Mouse (Mus musculus) Muller cell, postnatal 12 days (primary cell): ENCODE results near the gene Gm5483.
"Not testable (repeated sequence)": the region's sequence is repeated elsewhere in the genome, so short reads cannot be mapped to it uniquely, and the experiment has no call there.

ENCODE experiments used
- DNase-seq: peaks from one replicate; pipeline ENCODE4 v3.0.0-alpha.2; 2015; ENCODE audit errors: inconsistent ontology term

Gm5483 gene

DNA sequence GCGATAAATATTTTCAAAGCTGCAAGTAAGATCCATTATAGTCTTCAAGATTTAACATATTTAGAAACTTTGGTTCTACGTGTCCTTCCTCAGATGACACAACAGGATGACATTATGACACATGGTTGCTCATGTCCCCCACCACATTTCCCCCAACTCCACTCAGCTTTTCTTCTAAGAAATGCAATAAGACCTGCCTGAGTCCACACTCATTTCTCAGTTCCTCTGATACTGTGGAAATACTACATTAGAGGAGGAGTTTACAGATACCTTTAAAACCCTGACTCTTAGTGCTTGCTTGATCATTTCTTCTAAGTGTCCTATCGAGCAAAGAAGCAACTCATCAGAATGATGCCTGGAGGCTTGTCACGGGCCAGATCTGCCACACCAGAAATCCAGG, at the start of gene Gm5483:
Gene Gm5483, plus strand, starts transcription at position 301 of the 400 bp plus-strand sequence.
- DNase-seq = not testable (repeated sequence)

DNA sequence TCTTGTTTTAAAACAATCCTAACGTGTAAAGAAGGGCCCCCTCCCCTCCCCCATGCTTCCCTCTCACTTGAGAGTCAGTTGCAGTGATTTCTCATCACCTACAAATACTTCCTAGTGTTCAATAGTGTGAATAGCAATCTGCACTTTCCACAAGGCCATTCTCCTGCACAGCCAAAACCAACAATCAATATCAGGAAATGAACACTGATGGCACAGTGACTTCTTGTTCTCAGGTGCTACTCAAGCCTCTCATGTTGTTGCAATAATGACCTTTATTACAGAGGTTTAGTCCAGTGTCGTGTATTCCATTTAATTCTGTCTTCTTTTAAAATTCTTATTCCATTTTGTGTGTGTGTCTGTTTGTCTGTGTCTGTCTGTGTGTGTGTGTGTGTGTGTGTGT, 45.8 kb upstream of the Gm5483 start:
- DNase-seq = no peak

DNA sequence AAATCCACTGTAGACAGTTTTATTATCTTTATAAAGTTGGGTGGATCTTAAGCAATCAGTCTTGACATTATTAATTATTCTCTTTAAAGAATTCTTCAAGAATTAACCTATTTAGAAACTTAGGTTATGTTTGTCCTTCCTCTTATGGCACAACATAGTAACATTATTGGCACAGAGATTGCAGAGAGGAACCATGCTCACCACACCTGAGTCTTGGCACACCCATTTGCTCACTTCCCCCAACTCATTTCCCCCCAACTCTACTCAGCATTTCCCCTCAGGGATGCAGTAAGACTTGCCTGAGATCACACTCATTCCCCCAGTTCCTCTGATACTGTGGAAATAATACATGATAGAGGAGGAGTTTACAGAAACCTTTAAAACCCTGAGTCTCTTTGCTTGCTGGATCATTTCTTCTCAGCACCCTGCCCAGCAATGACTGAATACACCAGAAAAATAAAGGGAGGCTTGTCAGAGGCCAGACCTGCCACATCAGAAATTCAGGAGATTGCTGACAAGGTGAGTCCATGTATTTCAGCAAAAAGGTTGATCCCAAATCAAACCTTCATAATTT, 27.5 kb upstream of the Gm5483 start, which contains the start of gene Stfa2l1:
Gene Stfa2l1, plus strand, starts transcription at position 410 of the 574 bp plus-strand sequence.
- DNase-seq = no peak

DNA sequence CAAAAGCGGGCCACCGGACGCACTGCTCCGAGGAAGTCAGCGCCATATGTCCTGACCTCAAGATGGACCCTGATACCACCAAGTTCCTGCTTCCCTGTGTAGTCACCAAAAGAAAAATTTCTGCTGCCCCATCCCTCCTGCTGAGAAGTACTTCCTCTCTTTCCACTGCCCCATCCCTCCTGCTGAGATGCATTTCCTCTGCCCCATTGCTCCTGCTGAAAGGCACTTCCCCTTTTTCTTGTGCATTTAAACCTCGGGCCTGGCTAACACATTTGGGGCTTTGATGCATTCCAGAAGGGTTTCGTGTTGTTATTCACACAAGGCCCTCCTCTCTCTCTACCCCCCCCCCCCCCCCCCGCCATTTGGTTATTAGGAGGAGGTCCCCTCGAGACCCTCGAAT, 16.2 kb upstream of the Gm5483 start:
- not testable (repeated sequence) for DNase-seq

DNA sequence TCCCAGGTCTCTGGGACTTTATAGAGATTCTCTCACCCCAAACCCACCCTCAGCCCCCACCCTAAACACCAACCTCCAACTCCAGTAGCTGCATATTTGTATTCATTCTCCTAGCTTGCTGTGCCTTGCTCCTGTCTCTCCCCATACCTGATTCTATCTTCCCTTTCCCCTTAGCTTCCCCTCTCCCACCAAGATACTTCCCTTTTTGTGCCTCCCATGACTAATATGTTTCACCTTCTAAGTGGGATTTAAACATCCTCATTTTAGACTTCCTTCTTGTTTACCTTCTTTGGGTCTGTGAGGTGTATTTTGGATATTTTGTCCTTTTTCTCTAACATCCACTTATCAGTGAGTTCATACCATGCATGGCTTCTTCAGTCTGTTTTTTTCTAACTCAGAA, 7.9 kb upstream of the Gm5483 start:
- DNase-seq = no peak

DNA sequence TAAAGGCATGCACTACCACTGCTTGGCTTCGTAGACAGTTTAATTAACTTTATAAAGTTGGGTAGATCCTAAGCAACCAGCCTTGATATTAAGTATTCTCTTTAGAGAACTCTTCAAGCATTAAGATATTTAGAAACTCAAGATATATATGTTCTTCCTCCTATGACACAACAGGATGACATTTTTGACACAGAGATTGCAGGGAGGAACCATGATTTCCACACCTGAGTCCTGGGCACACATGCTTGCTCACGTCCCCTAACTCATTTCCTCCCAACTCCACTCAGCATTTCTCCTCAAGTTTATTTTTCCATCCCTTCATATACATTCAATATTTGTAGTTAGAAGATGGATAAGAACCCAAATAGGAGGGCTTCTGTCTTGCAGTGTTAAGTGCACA, 4.1 kb upstream of the Gm5483 start:
- DNase-seq = no peak

DNA sequence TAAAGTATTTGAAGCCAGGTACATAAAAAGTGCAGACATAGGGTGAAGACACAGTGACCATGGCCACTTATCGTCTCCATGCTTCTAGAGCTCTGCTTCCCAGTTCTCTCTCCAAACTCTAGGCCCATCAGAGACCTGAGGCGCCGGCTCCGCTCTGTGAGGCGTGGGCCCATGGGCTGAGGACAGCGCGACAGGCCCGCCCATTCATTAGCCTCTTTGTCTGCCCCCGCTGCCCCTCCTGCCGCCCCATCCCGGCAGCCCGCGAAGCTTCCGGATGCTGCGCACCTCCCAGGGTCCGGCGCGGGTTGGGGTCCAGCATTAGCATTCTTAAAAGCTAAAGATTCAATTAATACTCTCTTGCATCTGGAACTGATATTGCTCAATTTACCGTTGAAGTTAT, 15.2 kb downstream of the Gm5483 start:
- DNase-seq = no peak

DNA sequence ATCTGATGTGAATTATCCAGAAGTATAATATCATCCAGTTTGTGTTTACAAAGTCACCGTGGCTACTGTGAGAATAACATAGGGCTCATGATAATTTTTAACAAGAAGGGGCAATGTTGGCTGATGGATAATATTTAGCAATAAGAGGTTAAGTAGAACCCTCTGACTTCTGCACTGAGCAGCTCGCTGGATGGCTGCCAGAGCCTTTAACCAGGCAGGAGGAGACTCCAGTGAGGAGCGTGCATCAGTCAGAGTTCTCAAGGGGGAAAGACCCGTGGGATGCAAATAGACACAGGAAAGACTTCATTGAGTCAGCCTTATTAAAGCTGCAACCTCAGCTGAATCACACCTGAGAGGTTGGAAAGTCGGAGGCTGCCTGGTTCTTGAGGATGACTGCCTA, 19.8 kb downstream of the Gm5483 start:
- DNase-seq = no peak

DNA sequence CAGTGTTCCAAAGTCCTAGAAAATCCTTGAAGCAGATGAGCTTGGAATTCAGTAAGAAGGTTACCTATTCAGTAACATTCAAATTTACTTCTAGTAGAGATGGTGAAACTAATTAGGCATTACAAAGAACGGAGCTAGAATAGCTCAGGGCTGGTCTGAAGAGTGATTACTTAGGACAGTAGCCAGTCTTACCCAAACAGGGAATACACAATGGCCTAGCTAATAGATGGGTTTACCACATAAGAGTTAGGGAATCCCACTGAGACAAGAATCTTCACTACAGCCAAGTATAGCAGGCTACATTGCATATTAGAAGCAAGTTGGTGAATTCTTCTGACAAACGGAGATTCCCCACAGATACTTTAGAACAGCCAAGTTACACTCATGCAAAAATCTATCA, 21.7 kb downstream of the Gm5483 start:
- DNase-seq = peak; percentile 35

DNA sequence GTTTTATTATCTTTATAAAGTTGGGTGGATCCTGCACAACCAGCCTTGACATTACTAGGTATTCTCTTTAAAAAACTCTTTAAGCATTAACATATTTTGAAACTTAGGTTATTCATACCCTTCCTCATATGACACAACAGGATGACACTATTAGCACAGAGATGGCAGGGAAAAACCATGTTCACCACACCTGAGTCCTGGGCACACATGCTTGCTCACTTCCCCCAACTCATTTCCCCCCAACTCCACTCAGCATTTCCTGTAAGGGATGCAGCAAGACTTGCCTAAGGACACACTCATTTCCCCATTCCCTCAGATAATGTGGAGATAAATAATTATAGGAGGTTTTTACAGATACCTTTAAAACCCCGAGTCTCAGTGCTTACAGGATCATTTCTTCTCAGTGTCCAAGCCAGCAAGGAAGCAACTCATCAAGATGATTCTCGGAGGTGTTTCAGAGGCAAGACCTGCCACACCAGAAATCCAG, 26.0 kb downstream of the Gm5483 start, which contains the start of gene Gm5416:
Gene Gm5416, plus strand, starts transcription at position 437 of the 487 bp plus-strand sequence.
- DNase-seq = no peak

DNA sequence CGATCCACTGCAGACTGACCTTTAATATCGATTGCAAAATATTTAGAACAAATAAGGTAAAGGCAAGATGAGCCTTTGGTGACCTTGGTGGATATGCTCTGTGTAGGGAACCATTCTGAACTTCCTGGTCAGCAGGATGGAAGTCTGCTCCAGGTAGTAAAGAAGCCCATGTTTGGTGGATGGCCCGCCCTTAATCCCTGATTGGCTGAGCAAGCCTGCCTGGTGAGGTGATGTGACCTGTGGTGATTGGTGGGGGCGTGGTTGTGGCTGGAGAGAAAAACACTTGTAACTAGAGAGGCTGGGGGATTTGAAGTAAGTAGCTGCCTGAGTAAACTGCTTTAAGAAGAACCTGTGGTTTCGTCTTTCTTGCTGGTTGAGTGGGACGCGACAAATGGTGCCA, 37.2 kb downstream of the Gm5483 start, which contains the start of gene 2010005H15Rik:
Gene 2010005H15Rik, plus strand, starts transcription at position 301 of the 400 bp plus-strand sequence.
- DNase-seq = not testable (repeated sequence)
